Mouse (Mus musculus): ENCODE results near the gene Tmc2.
A peak's percentile ranks its signal among the peaks of the same experiment; 100 is the strongest.

Gene Tmc2

GRCm38 (mm10) chr2:130260822-130261221 is 65.8 kb downstream of the Tmc2 start:
- no peak for DNase-seq

- no peak for DNase-seq
Measured at GRCm38 (mm10) chr2:130261914-130262313, 66.9 kb downstream of the Tmc2 start.

- DNase-seq, result no peak
Measured at GRCm38 (mm10) chr2:130262398-130262797, 67.4 kb downstream of the Tmc2 start.

GRCm38 (mm10) chr2:130265520-130265919 is 70.5 kb downstream of the Tmc2 start:
- DNase-seq, result no peak

- no peak for DNase-seq
Measured at GRCm38 (mm10) chr2:130268074-130268473, 73.1 kb downstream of the Tmc2 start.

- DNase-seq, result peak in 1 of 2 experiments; percentile 16
Measured at GRCm38 (mm10) chr2:130273732-130274131, 78.7 kb downstream of the Tmc2 start.

GRCm38 (mm10) chr2:130274149-130274861 is 79.3 kb downstream of the Tmc2 start, which contains the start of gene Nop56:
Gene Nop56, plus strand, starts transcription at chr2:130274430.
- peak; percentile 98 to 99 for DNase-seq

GRCm38 (mm10) chr2:130274862-130275261 is 79.9 kb downstream of the Tmc2 start:
- no peak for DNase-seq

GRCm38 (mm10) chr2:130275649-130276048 is 80.7 kb downstream of the Tmc2 start:
- peak; percentile 57 to 71 for DNase-seq

- DNase-seq, result no peak
Measured at GRCm38 (mm10) chr2:130279600-130280091, 84.7 kb downstream of the Tmc2 start.

- no peak for DNase-seq
Measured at GRCm38 (mm10) chr2:130280224-130280623, 85.2 kb downstream of the Tmc2 start.

- DNase-seq, result no peak
Measured at GRCm38 (mm10) chr2:130280818-130281217, 85.8 kb downstream of the Tmc2 start.

GRCm38 (mm10) chr2:130283854-130284654 is 89.1 kb downstream of the Tmc2 start, which contains the start of gene Idh3b:
Gene Idh3b, minus strand, starts transcription at chr2:130284547.
- peak; percentile 92 to 95 for DNase-seq

- DNase-seq, result no peak
Measured at GRCm38 (mm10) chr2:130289086-130289485, 94.1 kb downstream of the Tmc2 start.

- peak; percentile 75 to 86 for DNase-seq
Measured at GRCm38 (mm10) chr2:130291434-130291833, 96.4 kb downstream of the Tmc2 start.

- no peak for DNase-seq
Measured at GRCm38 (mm10) chr2:130293009-130293408, 98.0 kb downstream of the Tmc2 start.

GRCm38 (mm10) chr2:130293486-130293885 is 98.5 kb downstream of the Tmc2 start:
- no peak for DNase-seq

GRCm38 (mm10) chr2:130294218-130294935 is 99.4 kb downstream of the Tmc2 start:
- peak in 1 of 2 experiments; percentile 6 for DNase-seq

- peak; percentile 49 to 66 for DNase-seq
Measured at GRCm38 (mm10) chr2:130294936-130295277, 99.9 kb downstream of the Tmc2 start, which contains the start of gene Ebf4. Gene Ebf4, plus strand, starts transcription at chr2:130295169.

- peak; percentile 25 to 49 for DNase-seq
Measured at GRCm38 (mm10) chr2:130295331-130296133, 100.5 kb downstream of the Tmc2 start.

GRCm38 (mm10) chr2:130296134-130296745 is 101.2 kb downstream of the Tmc2 start:
- DNase-seq, result no peak

- DNase-seq, result no peak
Measured at GRCm38 (mm10) chr2:130297580-130297979, 102.6 kb downstream of the Tmc2 start.
